Mouse (Mus musculus): ENCODE results near the gene Spred3.
"Not testable (repeated sequence)": the region's sequence is repeated elsewhere in the genome, so short reads cannot be mapped to it uniquely, and the experiment has no call there.

DNA sequence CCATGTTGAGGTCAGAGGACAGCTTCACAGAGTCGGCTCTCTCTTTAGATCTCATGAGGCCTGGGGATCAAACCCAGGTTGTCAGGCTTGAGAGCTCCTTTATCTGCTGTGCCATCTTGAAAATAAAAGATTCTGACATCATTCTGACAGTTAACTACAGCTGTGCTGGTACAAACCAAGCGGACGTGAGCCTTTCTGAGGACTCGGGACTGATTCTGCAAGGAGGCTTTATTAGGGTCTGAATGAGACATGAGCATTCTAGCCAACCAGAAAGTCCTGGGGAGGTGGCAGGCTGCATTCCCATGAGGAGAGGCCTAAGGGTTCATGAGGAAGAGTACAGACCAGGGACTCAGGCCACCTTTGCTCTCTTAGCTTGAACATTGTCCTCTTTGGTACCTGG lies 11.1 kb upstream of the Spred3 start:
- not testable (repeated sequence) for TF ChIP-seq CTCF (IDR thresholded peaks at IDR 0.05; ENCODE audit: low read depth, low read length); POLR2A (IDR thresholded peaks at IDR 0.05; ENCODE audit: extremely low read depth, insufficient read depth, low read length)

Data from liver, adult 2 months (tissue).